8 mouse cellular contexts compared by ENCODE assay signal in genomic region chr19:25207731-25208361, GRCm38 (mm10). TPM values are rescaled to one million over a fixed set of nuclear protein-coding genes. Genes with fewer than 3 reads are reported as not detected.
A peak's percentile ranks its signal among the peaks of the same experiment; 100 is the strongest.
DNase-seq lines count a peak whose midpoint lies in the region; ATAC-seq and TF ChIP-seq lines count a peak whose summit lies in the region.

No protein-coding gene starts in this region.

- ATAC-seq in kidney, postnatal 0 days (replicated peaks; ENCODE audit: low FRiP score, low read depth): no peak
- ATAC-seq in neural tube, embryonic 15.5 days (ENCODE audit: low FRiP score): no peak

- H3K36me3 ChIP-seq in heart, embryonic 10.5 days: no peaks in the 10 kb centered on the region
- no peaks in the 10 kb centered on the region for H3K36me3 ChIP-seq in kidney, postnatal 0 days (ENCODE audit: insufficient read depth, low read length)
- no peaks in the 10 kb centered on the region for H3K36me3 ChIP-seq in neural tube, embryonic 15.5 days

- H3K4me2 ChIP-seq in kidney, postnatal 0 days (ENCODE audit: low read length): peak overlapping the region; percentile 18; the same call in 1 of the 2 replicates
- H3K4me2 ChIP-seq in neural tube, embryonic 15.5 days: peak overlapping the region; percentile 48

- peaks cover 29% of the 10 kb centered on the region for H3K4me1 ChIP-seq in heart, embryonic 10.5 days
- 0 out of 2 replicates have a peak, but pooled peaks cover 10% of the 10 kb centered on the region for H3K4me1 ChIP-seq in kidney, postnatal 0 days (replicated peaks; ENCODE audit: insufficient read depth, low read length)
- H3K4me1 ChIP-seq in neural tube, embryonic 15.5 days: peaks cover 12% of the 10 kb centered on the region

- H3K27me3 ChIP-seq in heart, embryonic 10.5 days (ENCODE audit: insufficient read depth, poor library complexity, severe bottlenecking): no peaks in the 10 kb centered on the region
- no peaks in the 10 kb centered on the region for H3K27me3 ChIP-seq in kidney, postnatal 0 days (ENCODE audit: insufficient read depth, low read length)
- H3K27me3 ChIP-seq in neural tube, embryonic 15.5 days (replicated peaks): peaks cover 9% of the 10 kb centered on the region; the same call in 1 of the 2 replicates

- H3K9ac ChIP-seq in kidney, postnatal 0 days (ENCODE audit: low read depth, low read length): no peak overlapping the region
- H3K9ac ChIP-seq in neural tube, embryonic 15.5 days (replicated peaks): 0 out of 2 replicates have a peak overlapping the region, but pooled peaks have one; percentile 3

- no peak for TF ChIP-seq CTCF in kidney, postnatal 0 days (IDR thresholded peaks at IDR 0.05; ENCODE audit: low read depth)

- H3K4me3 ChIP-seq in heart, embryonic 10.5 days: peak overlapping the region; percentile 18; the same call in 1 of the 2 replicates
- H3K4me3 ChIP-seq in kidney, postnatal 0 days (replicated peaks; ENCODE audit: low read depth, low read length): no peak overlapping the region
- H3K4me3 ChIP-seq in neural tube, embryonic 15.5 days (replicated peaks): 0 out of 2 replicates have a peak overlapping the region, but pooled peaks have one; percentile 5

- 24% methylated on average over 23 of the region's 23 CpGs for WGBS in heart, embryonic 10.5 days
- WGBS in kidney, postnatal 0 days: 17% methylated on average over 23 of the region's 23 CpGs
- whole genome bisulfite sequencing in neural tube, embryonic 15.5 days: 9% methylated on average over 23 of the region's 23 CpGs

- DNase-seq in adrenal gland, adult 2 months: peak; percentile 36
- DNase-seq in adrenal gland, adult 8-10 months: no peak
- peak; percentile 34 for DNase-seq in ZHBTc4 (ENCODE audit: low read depth, low spot score)
- no peak for DNase-seq in heart, embryonic 10.5 days (ENCODE audit: low spot score)
- DNase-seq in kidney, postnatal 0 days (ENCODE audit: low spot score): no peak
- no peak for DNase-seq in ovary, postnatal 10 days (ENCODE audit: low spot score)
- DNase-seq in right cerebral cortex, postnatal 14 days: no peak

- H3K9me3 ChIP-seq in heart, embryonic 10.5 days: no peaks in the 10 kb centered on the region
- H3K9me3 ChIP-seq in kidney, postnatal 0 days (replicated peaks; ENCODE audit: low read length): no peaks in the 10 kb centered on the region
- H3K9me3 ChIP-seq in neural tube, embryonic 15.5 days (replicated peaks): no peaks in the 10 kb centered on the region; the same call in 1 of the 2 replicates

- peak overlapping the region; percentile 70 for H3K27ac ChIP-seq in heart, embryonic 10.5 days
- peak overlapping the region; percentile 52 for H3K27ac ChIP-seq in kidney, postnatal 0 days
- H3K27ac ChIP-seq in neural tube, embryonic 15.5 days (replicated peaks): no peak overlapping the region

RNA-seq across cellular contexts. Expression of gene Kank1, which starts 28.9 kb away (rescaled TPM):
- 10 to 100 TPM; 15.8 to 20.7 TPM for total RNA-seq in adrenal gland, adult 2 months (2021)
- 13.1 and 15.2 TPM in 2 replicates for polyA plus RNA-seq in adrenal gland, adult 2 months (2012; rRNA removed)
- total RNA-seq in adrenal gland, adult 8-10 months (2022): 10 to 100 TPM in 3 of 4 experiments, 1 to 10 TPM in 1; 8.9 to 18.6 (median 16.8) TPM
- 49.2 and 69.8 TPM in 2 replicates for polyA plus RNA-seq in heart, embryonic 10.5 days (2016; fragmentation: Nextera tagmentation; extraction: Ambion mirVana)
- 18.4 and 21.6 TPM in 2 replicates for polyA plus RNA-seq in kidney, postnatal 0 days (2015; fragmentation: Nextera tagmentation; extraction: Ambion mirVana)
- 12.6 and 14.7 TPM in 2 replicates for polyA plus RNA-seq in neural tube, embryonic 15.5 days (2015; fragmentation: Nextera tagmentation; extraction: Ambion mirVana)

Comparison
In these comparisons a context has a peak if more than half of its experiments do, and no peak if none do; other contexts are left out.
1. DNase-seq: peak in adrenal gland, adult 2 months (single experiment) and ZHBTc4 (single experiment); none in adrenal gland, adult 8-10 months (single experiment), heart, embryonic 10.5 days (single experiment), kidney, postnatal 0 days (single experiment), ovary, postnatal 10 days (single experiment) and right cerebral cortex, postnatal 14 days (single experiment).